Mouse (Mus musculus) limb, embryonic 10.5 days (tissue): ENCODE results near the gene Atf3. TPM values are rescaled to one million over a fixed set of nuclear protein-coding genes. Genes with fewer than 3 reads are reported as not detected.

Experiments used
- DNase-seq: peaks from one replicate; pipeline ENCODE4 v3.0.0-alpha.2; 2017; ENCODE audit warnings: low spot score
- H3K27ac ChIP-seq: fragments of 300-500 bp; sonication (generic); 2 replicates; pipeline ENCODE4 v1.5.1; 2016; ENCODE audit warnings: mild to moderate bottlenecking
- H3K27me3 ChIP-seq: fragments of 300-500 bp; sonication (generic); 2 replicates; pipeline ENCODE4 v1.6.1; 2016; ENCODE audit warnings: low read depth, mild to moderate bottlenecking; ENCODE audit not compliant: poor library complexity, severe bottlenecking
- H3K36me3 ChIP-seq: fragments of 300-500 bp; sonication (generic); 2 replicates; pipeline ENCODE4 v1.6.1; 2016; ENCODE audit warnings: mild to moderate bottlenecking, moderate library complexity
- H3K4me1 ChIP-seq: fragments of 300-500 bp; sonication (generic); 2 replicates; pipeline ENCODE4 v1.6.1; 2016
- H3K4me3 ChIP-seq: fragments of 300-500 bp; sonication (generic); 2 replicates; pipeline ENCODE4 v1.5.1; 2016; ENCODE audit warnings: mild to moderate bottlenecking, moderate library complexity
- H3K9me3 ChIP-seq: fragments of 300-500 bp; sonication (generic); replicated peaks from 2 replicates; pipeline ENCODE4 v1.6.1; 2016; ENCODE audit warnings: mild to moderate bottlenecking
- WGBS: fragments of 180-500 bp; shearing (Covaris S2); methylation state at CpG from one replicate; pipeline ENCODE4 v1.1.7; 2016; 5-methylcytosine and 5-hydroxymethylcytosine counted together
- polyA plus RNA-seq: library from polyadenylated mRNA; unstranded; fragments of >200 nt; fragmentation: Nextera tagmentation; extraction: Ambion mirVana; gene quantifications from 2 replicates; pipeline ENCODE4 v1.2.1, GENCODE M21; 2016

The Atf3 gene
- polyA plus RNA-seq, 1 experiment from 2014 or later = 1.8 TPM

DNA sequence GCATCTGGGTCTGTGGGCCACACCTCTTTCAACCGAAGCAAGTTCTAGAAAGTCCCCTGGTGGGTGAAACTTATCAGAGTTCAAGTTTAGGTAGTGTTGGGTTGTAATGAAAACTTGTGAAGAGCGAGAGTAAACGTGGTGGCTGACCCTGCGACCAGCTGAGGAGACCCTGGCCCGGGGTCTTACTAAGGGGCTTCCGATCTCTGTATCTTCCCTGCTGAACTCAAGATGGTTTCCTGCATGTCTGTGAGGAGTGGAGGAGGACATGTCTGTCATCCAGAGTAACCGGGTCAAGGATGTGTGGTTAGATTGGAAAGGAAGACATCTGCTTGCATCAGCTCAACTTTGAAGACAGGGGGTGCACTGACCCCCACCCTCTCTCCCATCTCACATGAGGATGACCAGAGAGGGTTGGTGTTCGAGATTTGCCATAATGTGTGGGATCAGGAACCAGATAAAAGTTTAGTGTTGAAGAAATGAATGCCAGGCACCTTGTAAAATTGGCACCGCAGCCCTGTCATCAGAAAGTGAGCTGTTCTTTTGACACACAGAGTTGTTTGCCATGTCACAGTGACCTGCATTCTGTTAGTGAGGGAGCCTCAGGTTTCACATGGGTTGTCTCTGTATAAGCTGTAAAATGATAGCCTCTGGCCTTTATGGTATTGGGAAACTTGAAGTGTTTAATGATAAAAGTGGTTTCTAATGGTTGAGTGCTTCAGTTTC, 7.3 kb upstream of the Atf3 start:
- no peaks in the 10 kb centered on the region for H3K27me3 ChIP-seq
- H3K27ac ChIP-seq = peak overlapping the region; percentile 90; the same call in 1 of the 2 replicates
- WGBS = 52% methylated on average over 9 of the region's 9 CpGs
- H3K9me3 ChIP-seq = no peaks in the 10 kb centered on the region
- DNase-seq = no peak
- H3K4me1 ChIP-seq = peaks cover 19% of the 10 kb centered on the region
- no peaks in the 10 kb centered on the region for H3K36me3 ChIP-seq
- peak overlapping the region; percentile 78 for H3K4me3 ChIP-seq

DNA sequence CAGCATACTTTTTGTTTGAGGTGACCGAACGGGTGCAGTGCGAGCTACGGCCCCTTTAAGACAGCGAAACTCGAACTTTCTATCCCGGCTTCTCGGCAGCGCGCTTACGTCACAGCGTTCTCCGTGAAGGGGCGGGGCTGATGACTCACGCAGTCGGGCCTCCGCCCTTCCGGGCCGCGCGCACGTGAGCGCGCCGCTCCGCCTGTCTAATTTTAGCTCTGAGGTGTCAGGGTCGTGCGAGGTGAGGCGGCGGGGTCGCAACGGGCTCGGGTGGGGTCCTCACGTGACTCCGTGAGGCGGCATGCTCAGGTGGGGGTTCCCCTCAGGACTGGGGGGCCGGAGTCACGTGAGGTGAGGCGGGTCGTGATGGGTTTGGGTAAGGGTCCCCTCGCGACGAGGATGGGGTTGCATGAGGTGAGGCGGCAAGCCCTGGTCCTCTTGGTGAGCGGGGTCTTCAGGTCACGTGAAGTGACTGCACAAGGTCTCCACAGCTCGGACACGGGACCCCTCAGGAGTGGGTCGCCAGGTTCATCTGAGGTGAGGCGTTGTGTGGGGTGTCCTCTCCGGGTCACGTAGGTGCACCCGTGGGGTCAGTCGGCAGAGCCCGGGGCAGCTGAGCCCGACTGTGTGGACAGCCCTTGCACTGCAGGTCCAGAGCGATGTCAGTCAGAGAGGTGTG, 6.6 kb upstream of the Atf3 start:
- peak overlapping the region; percentile 78 for H3K4me3 ChIP-seq
- H3K36me3 ChIP-seq = no peaks in the 10 kb centered on the region
- no peaks in the 10 kb centered on the region for H3K27me3 ChIP-seq
- peak overlapping the region; percentile 90 for H3K27ac ChIP-seq
- peaks cover 19% of the 10 kb centered on the region for H3K4me1 ChIP-seq
- DNase-seq = peak; percentile 95
- H3K9me3 ChIP-seq = no peaks in the 10 kb centered on the region
- 2% methylated on average over 57 of the region's 57 CpGs for WGBS

DNA sequence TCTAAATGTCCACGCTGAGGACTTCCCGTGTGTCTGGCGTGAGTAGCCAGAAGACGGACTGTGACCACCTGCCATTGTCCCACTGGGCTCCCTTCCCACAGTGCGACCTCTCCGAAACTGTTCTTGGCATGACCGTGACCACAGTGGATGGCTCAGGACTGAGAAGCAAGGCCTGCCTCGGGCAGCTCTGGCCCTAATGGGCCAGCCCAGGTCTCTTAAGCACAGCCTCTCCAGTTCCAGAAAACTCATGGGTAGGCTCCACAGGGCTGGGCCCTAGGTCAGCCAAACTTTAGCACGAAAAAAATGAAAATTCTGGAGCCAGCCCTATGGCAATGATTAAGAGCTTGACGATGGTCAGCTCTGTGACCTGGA, 6.1 kb upstream of the Atf3 start:
- Histone ChIP-seq H3K4me1 (peaks cover 19% of the 10 kb centered on the region), H3K27ac (peak overlapping the region; percentile 90), H3K27me3 (no peaks in the 10 kb centered on the region), H3K4me3 (peak overlapping the region; percentile 78), H3K9me3 (no peaks in the 10 kb centered on the region), H3K36me3 (no peaks in the 10 kb centered on the region)
- WGBS = 61% methylated on average over 10 of the region's 10 CpGs
- no peak for DNase-seq

DNA sequence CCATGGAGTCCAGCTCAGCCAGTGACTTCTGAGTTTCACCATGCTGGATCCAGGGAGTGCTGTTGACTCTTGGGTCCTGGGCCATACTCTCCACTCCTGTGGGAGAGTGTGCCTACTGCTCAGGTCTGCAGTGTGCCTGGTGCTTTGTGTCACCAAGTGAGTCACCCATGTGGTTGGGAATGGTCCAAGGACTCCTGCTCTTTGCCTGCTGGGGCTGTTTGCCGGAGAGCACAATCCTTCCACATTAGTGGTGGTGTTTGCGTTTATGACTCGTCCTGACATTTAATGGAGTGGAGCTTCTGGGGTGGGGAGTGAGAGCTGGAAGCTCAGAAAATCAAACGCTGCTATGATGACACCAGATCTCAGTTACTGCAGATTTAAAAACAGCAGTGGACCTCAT, 4.2 kb upstream of the Atf3 start:
- Histone ChIP-seq H3K9me3 (no peaks in the 10 kb centered on the region), H3K27ac (no peak overlapping the region), H3K27me3 (no peaks in the 10 kb centered on the region), H3K4me3 (no peak overlapping the region), H3K4me1 (peaks cover 19% of the 10 kb centered on the region), H3K36me3 (no peaks in the 10 kb centered on the region)
- no peak for DNase-seq
- 84% methylated on average over 4 of the region's 4 CpGs for WGBS

DNA sequence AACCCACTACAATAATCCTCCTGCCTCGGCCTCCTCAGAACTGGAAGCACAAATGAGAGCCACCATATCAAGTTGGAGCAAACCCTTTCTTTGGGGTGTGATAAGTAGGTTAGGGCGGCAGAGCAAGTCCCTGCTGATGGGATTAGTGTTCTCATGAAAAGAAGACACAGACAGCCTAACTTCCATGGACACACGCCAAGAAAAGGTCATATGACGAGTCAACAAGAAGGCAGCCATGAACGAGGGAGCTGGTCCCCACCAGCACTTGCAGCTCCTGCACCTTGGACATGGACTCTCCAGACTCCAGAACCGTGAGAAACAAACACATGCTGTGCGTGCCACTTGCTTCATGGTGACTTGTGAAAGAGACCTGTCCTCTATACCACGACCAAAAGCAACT, 2.7 kb upstream of the Atf3 start:
- Histone ChIP-seq H3K36me3 (no peaks in the 10 kb centered on the region), H3K27me3 (peaks cover 12% of the 10 kb centered on the region; the same call in 1 of the 2 replicates), H3K27ac (no peak overlapping the region), H3K4me1 (peaks cover 26% of the 10 kb centered on the region), H3K4me3 (no peak overlapping the region), H3K9me3 (no peaks in the 10 kb centered on the region)
- no peak for DNase-seq
- WGBS = 83% methylated on average over 8 of the region's 8 CpGs

DNA sequence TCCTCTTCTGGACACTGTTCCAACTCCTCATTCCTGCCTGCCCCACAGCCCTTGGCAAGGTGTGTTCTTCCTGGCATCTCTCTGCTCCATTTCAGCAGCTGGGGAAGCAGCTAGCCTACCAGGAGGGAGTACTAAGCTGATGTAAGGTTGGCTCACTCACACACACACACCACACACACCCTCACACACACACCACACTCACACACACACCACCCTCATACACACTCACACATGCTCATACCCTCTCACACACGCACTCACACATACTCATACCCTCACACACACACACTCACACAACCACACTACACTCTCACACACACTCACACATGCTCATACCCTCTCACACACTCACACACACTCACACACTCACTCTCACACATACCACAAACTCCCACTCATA, 1.9 kb upstream of the Atf3 start:
- Histone ChIP-seq H3K27me3 (peaks cover 12% of the 10 kb centered on the region; the same call in 1 of the 2 replicates), H3K36me3 (no peaks in the 10 kb centered on the region), H3K27ac (no peak overlapping the region), H3K4me3 (no peak overlapping the region), H3K9me3 (no peaks in the 10 kb centered on the region), H3K4me1 (peaks cover 18% of the 10 kb centered on the region)
- DNase-seq = no peak
- WGBS = 95% methylated on average over 1 of the region's 1 CpGs

DNA sequence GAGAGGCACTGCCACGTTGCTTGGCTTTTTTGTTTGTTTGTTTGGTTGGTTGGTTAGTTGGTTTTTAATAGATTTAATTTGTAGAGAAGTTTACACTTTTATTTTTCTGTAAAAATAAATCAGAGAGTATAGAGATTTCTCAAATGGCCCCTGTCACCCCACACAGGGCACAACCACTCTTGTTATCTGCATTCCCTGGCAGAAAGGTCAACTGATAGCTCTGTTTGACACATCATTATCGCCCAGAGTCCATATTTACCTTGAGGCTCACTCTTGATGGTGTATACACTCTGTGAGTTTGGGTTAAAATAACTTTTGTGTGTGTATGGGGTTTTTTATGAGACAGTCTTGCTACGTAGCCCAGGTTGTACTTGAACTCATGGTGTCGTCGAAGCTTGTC, 744 bp upstream of the Atf3 start:
- 81% methylated on average over 5 of the region's 5 CpGs for WGBS

DNA sequence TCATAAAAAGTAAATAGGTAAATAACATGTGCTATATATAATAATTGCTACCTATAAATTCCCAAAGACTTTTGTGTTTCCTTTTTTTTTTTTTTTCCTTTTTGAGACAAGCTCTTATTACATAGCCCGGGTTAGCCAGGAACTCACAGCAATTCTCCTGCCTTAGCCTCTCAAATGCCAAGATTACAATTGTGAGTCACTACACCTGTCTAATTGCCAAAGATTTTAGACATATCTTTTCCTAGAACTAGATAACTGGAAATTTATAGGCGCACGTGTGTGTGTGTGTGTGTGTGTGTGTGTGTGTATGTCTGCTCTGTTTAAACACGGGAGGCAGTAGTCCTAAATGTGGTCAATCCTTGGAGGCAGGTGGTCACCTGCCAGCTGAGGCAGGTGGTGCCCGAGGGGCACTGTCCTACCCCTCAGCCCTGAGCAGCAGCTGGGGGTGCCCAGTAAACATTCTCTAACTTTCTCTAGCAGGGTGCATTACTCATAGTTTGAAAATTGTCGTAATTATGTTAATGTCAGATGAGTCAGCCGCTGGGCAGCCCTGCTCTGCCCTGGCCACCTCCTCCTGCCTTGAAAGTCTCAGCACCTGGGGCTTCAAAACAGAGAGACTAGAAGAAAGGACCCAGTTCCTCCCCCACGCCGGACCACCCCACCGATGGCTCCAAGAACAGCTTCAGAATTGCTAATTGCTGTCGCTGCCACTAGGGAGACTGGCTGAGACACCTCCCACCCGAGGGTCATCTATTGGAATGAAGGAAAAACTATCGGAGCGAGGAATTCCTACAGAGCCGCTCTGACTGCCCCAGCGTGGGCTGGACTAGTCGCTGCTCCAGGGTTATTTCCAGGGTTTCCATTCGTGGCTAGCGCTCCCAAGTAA, 1.8 kb downstream of the Atf3 start:
- WGBS = 37% methylated on average over 19 of the region's 19 CpGs
- 0 out of 2 replicates have a peak overlapping the region, but pooled peaks have one; percentile 9 for H3K27ac ChIP-seq
- H3K4me1 ChIP-seq = peaks cover 10% of the 10 kb centered on the region
- DNase-seq = peak; percentile 32
- H3K9me3 ChIP-seq = no peaks in the 10 kb centered on the region
- peaks cover 12% of the 10 kb centered on the region; the same call in 1 of the 2 replicates for H3K27me3 ChIP-seq
- peak overlapping the region; percentile 15; the same call in 1 of the 2 replicates for H3K4me3 ChIP-seq
- no peaks in the 10 kb centered on the region for H3K36me3 ChIP-seq

More for the DNA sequence above, 744 bp upstream of the Atf3 start:
- H3K4me3 ChIP-seq = no peak overlapping the region
- no peak for DNase-seq
- H3K4me1 ChIP-seq = peaks cover 11% of the 10 kb centered on the region
- no peaks in the 10 kb centered on the region for H3K36me3 ChIP-seq
- H3K9me3 ChIP-seq = no peaks in the 10 kb centered on the region
- peaks cover 12% of the 10 kb centered on the region; the same call in 1 of the 2 replicates for H3K27me3 ChIP-seq
- H3K27ac ChIP-seq = no peak overlapping the region

DNA sequence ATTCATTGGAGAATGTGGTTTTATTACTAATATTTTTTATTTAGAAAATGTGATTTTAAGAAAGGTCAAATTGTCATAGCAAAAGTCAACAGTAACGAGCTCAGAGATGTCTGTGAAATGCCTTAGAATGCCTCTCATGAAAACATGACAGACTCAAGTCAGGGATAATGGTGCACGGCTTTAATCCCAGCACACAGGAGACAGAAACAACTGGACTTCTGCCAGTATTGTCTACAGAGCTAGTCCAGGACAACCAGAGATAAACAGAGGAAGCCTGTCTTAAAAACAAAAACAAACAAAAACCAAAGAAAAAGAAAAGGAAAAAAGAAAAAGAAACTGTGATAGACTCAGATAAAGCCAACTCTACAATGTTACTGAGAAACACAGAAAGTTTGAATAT, 6.7 kb downstream of the Atf3 start:
- H3K4me1 ChIP-seq = peaks cover 2% of the 10 kb centered on the region
- peaks cover 3% of the 10 kb centered on the region; the same call in 1 of the 2 replicates for H3K27me3 ChIP-seq
- no peak for DNase-seq
- no peak overlapping the region for H3K27ac ChIP-seq
- H3K4me3 ChIP-seq = no peak overlapping the region
- no peaks in the 10 kb centered on the region for H3K36me3 ChIP-seq
- no peaks in the 10 kb centered on the region for H3K9me3 ChIP-seq
- 80% methylated on average over 2 of the region's 2 CpGs for WGBS

DNA sequence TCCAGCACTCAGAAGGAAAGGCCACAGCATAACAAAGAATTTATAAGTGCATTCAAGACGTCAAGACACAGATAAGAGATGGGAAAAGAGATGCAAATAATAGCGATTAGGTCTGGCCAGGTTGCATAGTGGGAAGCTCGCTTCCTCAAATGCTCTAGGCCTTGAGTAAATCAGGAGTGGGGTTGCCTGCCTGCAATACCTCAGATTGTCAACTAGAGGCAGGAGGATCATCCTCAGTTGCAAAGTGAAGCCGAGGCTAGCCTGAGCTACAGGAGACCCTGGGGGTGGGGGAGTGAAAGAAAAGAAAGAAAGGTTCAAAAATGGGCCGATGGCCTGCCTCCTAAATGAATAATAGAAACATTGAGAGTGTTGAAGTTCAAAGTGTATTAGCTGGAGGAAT, 12.0 kb downstream of the Atf3 start:
- H3K27ac ChIP-seq = no peak overlapping the region
- no peaks in the 10 kb centered on the region for H3K36me3 ChIP-seq
- H3K4me1 ChIP-seq = no peaks in the 10 kb centered on the region
- no peak overlapping the region for H3K4me3 ChIP-seq
- 76% methylated on average over 5 of the region's 5 CpGs for WGBS
- DNase-seq = no peak
- no peaks in the 10 kb centered on the region for H3K9me3 ChIP-seq
- H3K27me3 ChIP-seq = no peaks in the 10 kb centered on the region

DNA sequence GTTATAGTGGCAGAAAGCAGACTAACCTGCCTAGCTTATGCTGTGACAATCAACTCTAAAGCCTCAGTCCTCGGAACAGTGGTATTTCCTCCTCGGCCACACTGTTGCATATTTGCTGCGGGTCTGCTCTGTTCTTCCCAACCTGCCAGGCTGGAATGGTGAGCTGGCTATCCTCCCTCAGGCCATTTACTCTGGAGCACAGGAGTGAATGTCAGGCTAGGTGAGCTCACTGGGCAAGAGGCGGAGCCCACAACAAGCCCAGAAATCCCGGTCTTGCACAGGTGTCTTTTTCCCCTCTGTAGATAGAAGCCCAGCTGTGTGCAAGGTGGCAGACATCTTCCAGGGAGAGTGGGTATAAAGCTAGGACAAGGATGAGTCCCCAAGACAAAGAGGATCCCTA, 13.0 kb downstream of the Atf3 start:
- 78% methylated on average over 5 of the region's 5 CpGs for WGBS
- no peak overlapping the region for H3K4me3 ChIP-seq
- no peak for DNase-seq

DNA sequence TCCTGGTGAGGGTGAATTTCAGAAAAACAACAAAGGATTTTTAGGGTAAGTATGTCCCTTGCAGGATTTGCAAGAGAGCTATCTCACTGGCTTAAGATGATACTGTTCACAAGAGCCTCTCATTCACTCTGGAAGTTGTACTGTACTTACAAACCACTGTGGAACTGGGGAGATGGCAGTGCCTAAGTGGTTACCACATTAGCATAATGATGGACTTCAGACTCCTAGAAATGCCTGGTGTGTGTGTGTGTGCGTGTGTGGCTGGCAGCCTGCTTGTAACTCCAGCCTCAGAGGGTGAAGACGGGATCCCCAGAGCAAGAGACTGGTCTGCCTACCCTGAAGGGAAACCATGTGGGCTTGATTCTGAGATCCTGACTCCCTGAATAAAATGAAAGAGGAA, 14.3 kb downstream of the Atf3 start:
- Histone ChIP-seq H3K27ac (no peak overlapping the region), H3K27me3 (no peaks in the 10 kb centered on the region), H3K9me3 (no peaks in the 10 kb centered on the region), H3K36me3 (no peaks in the 10 kb centered on the region), H3K4me1 (no peaks in the 10 kb centered on the region), H3K4me3 (no peak overlapping the region)
- DNase-seq = no peak
- 79% methylated on average over 2 of the region's 2 CpGs for WGBS

More for the DNA sequence above, 13.0 kb downstream of the Atf3 start:
- Histone ChIP-seq H3K27me3 (no peaks in the 10 kb centered on the region), H3K27ac (no peak overlapping the region), H3K36me3 (no peaks in the 10 kb centered on the region), H3K4me1 (no peaks in the 10 kb centered on the region), H3K9me3 (no peaks in the 10 kb centered on the region)
